Mouse (Mus musculus) right cerebral cortex, postnatal 4 days (tissue): Measurements from ENCODE around the gene Pan2.
"Not testable (repeated sequence)": the region's sequence is repeated elsewhere in the genome, so short reads cannot be mapped to it uniquely, and the experiment has no call there.

Source experiments
- DNase-seq: peaks from one replicate; pipeline ENCODE4 v3.0.0-alpha.2; 2022

The Pan2 gene

GRCm38 (mm10) chr10:128303126-128304021 lies at the start of gene Pan2:
TSS of gene Pan2 (plus strand) at chr10:128303335.
- DNase-seq, result peak; percentile 98

GRCm38 (mm10) chr10:128253677-128254255 lies 49.4 kb upstream of the Pan2 start, which contains the start of gene Apon:
TSS of gene Apon (plus strand) at chr10:128254096.
- no peak for DNase-seq

GRCm38 (mm10) chr10:128255925-128256324 lies 47.2 kb upstream of the Pan2 start:
- no peak for DNase-seq

- no peak for DNase-seq
Observed at GRCm38 (mm10) chr10:128256328-128256727, 46.8 kb upstream of the Pan2 start.

- DNase-seq, result no peak
Observed at GRCm38 (mm10) chr10:128258953-128259352, 44.2 kb upstream of the Pan2 start.

GRCm38 (mm10) chr10:128259946-128260345 lies 43.2 kb upstream of the Pan2 start:
- DNase-seq, result no peak

- not testable (repeated sequence) for DNase-seq
Observed at GRCm38 (mm10) chr10:128260376-128260775, 42.8 kb upstream of the Pan2 start.

GRCm38 (mm10) chr10:128262300-128262699 lies 40.8 kb upstream of the Pan2 start:
- no peak for DNase-seq

GRCm38 (mm10) chr10:128263393-128264310 lies 39.5 kb upstream of the Pan2 start:
- no peak for DNase-seq

GRCm38 (mm10) chr10:128268371-128268770 lies 34.8 kb upstream of the Pan2 start, which contains the start of gene Apof:
TSS of gene Apof (plus strand) at chr10:128268671.
- no peak for DNase-seq

GRCm38 (mm10) chr10:128269206-128269910 lies 33.8 kb upstream of the Pan2 start:
- no peak for DNase-seq

- peak; percentile 90 for DNase-seq
Observed at GRCm38 (mm10) chr10:128270287-128270841, 32.8 kb upstream of the Pan2 start, which contains the start of gene Stat2. TSS of gene Stat2 (plus strand) at chr10:128270559.

- no peak for DNase-seq
Observed at GRCm38 (mm10) chr10:128270866-128271265, 32.3 kb upstream of the Pan2 start.

- DNase-seq, result no peak
Observed at GRCm38 (mm10) chr10:128271883-128272282, 31.3 kb upstream of the Pan2 start.

GRCm38 (mm10) chr10:128272819-128273439 lies 30.2 kb upstream of the Pan2 start:
- not testable (repeated sequence) for DNase-seq

- not testable (repeated sequence) for DNase-seq
Observed at GRCm38 (mm10) chr10:128275374-128275773, 27.8 kb upstream of the Pan2 start.

- no peak for DNase-seq
Observed at GRCm38 (mm10) chr10:128278158-128278557, 25.0 kb upstream of the Pan2 start.

- no peak for DNase-seq
Observed at GRCm38 (mm10) chr10:128280943-128281342, 22.2 kb upstream of the Pan2 start.

GRCm38 (mm10) chr10:128281682-128282081 lies 21.5 kb upstream of the Pan2 start:
- DNase-seq, result no peak

GRCm38 (mm10) chr10:128282886-128283450 lies 20.2 kb upstream of the Pan2 start:
- no peak for DNase-seq
